Mouse (Mus musculus) heart, postnatal 10 days (tissue): ENCODE results near the gene Syt3. TPM values are rescaled to one million over a fixed set of nuclear protein-coding genes. Genes with fewer than 3 reads are reported as not detected.

Experiments used
- DNase-seq, 2 experiments: peaks; one replicate each; pipeline ENCODE4 v3.0.0; 2021
- intact Hi-C: fragments of 180-260 bp; cut with DNase I; formaldehyde crosslinking; loops from one replicate; pipeline ENCODE4 v1.15.1; 2025
- total RNA-seq, 2 experiments: library from RNA; stranded (reverse); gene quantifications; 2 replicates each; pipeline ENCODE4 v1.2.3; 2021

Gene Syt3
- total RNA-seq, 2 experiments from 2014 or later: 0.74 to 1.3 TPM

DNA sequence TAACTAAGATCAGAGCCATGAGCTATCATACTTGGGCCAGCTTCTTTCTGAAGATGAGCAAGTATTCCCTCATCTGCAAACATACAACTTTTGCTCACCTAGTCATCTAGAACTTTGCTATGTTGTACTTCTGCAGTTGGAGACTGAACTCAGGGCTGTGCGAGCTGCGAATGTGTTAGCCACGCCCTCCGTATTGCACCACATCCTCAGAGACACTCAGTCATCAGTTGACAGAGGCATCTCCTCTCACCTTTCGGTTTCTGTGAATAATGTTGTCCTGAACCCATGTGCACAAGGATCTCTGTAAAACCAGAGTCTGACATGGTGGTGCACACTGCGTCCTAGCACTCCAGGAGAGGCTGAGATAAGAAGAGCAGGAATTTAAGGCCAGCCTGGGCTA, 17.8 kb downstream of the Syt3 start:
- DNase-seq: no peak
- intact Hi-C loops: loop anchor here (2.0 kb wide), 1 partner anchor 83 kb away; no protein-coding TSS in a partner anchor

DNA sequence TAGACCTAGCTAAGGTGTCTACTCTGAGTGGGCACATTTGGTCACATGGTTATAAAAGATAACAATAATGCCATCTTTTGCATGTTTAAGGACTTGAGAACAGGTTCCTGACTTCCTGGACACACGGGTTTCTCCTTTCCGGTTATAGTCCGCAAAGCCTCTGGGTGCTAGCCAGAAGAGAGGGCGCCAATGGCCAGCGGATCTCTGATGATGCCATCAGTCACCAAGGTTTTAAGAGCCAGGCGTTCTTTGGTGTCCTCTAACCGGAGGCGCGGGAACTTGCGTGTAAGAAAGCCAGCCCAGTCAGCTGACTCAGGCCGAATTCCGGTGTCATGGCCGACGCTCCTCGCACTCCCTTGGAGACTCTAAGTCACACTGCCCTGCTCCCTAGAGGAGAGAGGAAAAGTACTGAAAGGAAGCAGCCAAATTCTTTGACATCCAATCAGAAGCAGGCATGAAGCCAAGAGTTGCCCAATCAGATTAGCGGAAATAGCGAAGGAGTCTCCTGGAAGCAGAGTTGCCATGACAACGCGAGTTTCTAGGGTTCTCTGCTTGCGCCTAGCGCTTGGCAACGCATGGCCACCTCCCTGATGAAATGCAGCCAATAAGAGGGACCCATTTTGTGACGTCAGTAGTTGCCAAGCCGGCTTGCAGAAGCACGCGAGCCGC, 21.6 kb downstream of the Syt3 start:
- intact Hi-C loops: loop anchor here (5.0 kb wide), 1 partner anchor 72 kb away; no protein-coding TSS in a partner anchor
- DNase-seq: peak; percentile 88 to 90

DNA sequence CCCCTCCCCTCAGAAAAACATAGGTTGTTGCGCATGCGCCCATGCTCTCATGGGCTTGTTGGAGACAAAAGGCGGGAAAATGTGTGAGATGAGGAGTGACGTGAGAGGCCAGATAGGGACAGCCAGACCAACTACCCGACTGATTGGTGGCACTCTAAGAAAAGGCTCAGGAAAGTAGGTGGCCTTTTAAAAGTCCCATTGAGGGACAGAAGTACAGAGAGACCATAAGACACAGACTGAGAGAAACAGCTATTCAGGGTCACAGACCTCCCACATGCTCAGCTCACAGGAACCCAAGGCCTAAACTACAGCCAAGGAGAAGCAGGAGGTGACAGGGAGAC, 22.1 kb downstream of the Syt3 start:
- no peak for DNase-seq
- intact Hi-C loops: loop anchor here (5.0 kb wide), 1 partner anchor 71 kb away; no protein-coding TSS in a partner anchor

DNA sequence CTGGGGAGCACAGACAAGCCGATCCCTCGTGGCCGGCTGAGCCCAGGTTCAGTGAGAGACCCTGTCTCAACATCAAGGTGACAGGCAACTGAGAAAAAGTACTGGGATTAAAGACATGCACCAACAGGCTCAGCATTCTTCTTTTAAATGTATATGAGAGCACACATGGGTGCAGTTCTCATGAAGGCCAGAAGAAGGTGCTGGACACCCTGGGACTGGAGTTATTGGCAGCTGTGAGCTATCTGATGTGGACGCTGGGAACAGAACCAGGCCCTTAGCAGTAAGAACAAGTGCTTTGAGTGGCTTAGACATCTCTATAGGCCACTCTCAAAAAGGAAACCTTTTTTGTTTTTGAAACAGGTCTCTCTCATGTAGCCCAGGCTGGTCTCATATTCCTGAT, 27.2 kb downstream of the Syt3 start:
- intact Hi-C loops: no loop called here
- no peak for DNase-seq

DNA sequence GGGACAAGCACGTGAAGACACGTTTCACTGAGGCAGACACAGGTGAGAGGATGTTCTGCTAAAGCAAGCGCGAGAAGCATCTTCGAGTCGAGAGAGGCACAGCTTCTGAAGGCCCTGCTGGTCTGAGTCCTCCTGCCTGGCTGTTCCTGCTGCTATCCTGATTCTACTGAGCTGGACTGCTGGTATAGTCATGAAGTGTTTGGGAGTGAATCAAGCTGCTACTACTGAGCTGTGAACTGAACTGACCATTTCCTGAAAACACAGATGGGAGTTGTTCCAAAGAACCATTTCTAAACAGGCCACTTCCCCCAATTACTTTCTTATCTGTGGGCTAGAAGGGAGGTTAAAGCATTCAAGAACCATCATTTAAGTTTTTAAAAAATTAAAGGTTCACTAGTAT, 29.4 kb downstream of the Syt3 start:
- no peak for DNase-seq
- intact Hi-C loops: no loop called here

DNA sequence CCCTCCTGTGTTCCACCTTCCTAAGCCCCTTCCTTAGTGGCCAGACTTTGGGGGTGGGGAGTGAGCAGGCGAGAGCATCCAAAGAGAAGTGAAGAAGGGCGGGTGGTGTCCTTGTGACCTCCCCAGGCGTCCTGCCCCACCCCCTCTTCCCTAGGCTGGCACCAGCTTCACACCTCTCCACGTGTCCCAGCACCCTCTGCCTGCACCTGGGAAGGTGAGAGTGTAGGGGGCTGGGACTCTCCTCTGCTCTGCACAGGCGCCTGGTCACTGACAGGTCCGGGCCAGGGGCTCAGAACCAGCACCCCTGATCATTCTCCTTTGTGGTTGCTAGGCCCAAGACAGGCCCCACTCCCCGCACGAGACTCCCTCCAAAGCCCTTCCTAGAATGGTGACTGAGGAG, 43.8 kb downstream of the Syt3 start:
- intact Hi-C loops: no loop called here
- DNase-seq: no peak

DNA sequence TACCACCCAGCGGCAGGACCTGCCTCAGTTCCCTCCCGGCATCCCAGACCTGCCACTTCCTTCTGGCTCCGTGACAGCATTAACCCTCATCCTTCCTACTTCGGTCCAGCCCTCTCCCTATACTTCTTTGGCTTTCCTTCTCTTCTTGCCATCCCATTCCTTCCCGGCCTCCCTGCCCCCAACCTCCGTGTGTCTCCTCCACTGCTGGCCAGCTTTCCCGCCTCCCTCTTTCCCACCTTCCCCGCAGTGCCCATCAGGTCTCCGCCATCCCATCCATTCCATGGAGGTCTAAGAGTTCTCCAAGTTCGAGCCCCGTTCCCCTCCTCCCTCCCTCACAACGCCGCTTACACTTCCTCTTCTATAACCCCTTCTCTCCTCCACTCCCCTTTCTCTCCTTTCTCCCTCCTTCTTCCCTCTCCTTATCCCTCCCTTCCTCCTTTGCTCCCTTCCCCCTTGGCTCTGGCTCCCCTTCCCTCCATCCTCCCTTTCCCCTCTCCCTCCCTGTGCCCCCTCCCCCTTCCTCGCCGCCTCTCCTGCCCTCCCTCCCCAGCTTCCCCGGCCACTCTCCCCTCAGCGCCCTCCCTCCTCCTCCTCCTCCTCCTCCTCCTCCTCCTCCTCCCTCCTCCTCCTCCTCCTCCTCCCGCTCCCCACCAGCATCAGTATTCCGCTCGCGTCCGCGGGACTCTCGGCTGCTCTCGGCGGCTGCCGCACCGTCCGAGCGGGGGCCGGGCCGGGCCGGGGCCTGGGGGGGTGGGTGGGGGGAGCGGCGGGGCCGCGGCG, 44.5 kb downstream of the Syt3 start:
- no peak for DNase-seq
- intact Hi-C loops: no loop called here

DNA sequence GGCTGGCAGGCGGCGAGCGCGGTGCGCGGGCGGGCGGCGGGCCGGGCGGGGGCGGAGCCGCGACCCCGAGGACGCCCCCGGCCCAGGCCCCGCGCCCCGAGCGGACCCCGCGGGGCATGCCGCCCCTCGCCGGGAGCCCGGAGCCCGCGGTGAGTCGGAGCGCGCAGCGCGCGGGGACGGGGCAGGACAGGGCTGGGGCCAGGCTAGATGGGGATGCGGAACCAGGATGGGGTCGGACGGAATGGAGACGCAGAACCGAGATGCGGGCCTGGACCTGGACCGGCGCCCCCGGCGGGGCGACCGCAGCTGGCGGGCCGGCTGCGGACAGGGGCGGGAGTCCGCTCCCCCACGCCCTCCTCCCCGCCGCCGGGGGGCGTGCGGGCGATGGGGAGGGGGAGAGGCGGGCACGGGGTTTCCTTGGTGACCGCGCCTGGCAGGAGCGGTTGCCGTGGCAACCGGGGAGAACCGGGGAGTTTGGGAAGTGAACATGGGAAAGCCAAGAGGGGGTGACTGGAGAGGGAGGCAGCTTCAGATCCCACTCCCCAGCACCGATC, 45.1 kb downstream of the Syt3 start, which contains the start of gene Lrrc4b:
TSS of gene Lrrc4b (plus strand) at position 51 of the 554 bp plus-strand sequence.
- intact Hi-C loops: no loop called here
- no peak for DNase-seq

DNA sequence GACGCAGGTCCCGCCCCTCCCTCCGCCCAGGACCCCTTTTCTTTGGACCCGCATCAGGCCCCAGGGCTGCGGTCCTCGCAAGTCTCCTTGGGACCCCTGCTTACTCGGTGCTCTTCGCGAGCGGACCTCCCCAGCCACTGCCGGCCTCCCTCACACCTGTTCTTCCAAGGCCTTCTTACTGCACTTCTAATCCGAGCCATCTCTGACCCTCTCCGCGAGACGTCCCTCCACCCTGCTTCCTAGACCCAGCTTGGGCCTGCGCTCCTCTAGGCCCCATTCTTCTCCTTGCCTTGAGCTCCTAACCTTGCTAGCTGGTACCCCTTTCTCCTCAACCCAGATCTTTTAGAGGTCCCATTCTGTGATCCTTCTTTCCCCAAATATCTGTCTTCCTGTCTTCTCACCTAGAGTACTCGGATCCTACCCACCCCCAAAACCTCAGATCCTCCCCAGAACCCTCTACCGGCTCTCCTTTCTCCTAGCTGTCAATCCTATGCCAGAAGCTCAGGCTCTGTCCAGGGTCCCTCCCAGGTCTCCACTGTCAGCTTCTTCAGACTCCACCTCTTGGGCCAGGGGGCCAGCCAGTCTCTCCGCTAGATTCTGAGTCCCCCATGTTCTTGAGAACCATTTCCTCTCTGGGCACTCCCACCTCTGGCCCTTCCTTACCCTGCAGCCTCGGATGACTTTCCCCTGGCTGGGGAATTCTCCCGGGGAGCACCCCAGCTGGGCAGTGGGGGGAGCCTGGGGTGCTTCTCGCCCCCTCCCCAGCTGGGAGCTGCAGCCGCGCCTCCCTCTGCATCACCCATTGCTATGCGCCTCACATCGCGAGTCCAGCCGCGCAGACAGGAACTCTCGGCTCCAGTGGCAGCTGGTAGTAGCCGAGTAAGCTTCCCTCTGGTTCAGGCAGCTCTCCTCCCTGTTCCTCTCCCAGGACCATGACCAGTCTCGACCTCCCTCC, 45.9 kb downstream of the Syt3 start:
- DNase-seq: no peak
- intact Hi-C loops: no loop called here

DNA sequence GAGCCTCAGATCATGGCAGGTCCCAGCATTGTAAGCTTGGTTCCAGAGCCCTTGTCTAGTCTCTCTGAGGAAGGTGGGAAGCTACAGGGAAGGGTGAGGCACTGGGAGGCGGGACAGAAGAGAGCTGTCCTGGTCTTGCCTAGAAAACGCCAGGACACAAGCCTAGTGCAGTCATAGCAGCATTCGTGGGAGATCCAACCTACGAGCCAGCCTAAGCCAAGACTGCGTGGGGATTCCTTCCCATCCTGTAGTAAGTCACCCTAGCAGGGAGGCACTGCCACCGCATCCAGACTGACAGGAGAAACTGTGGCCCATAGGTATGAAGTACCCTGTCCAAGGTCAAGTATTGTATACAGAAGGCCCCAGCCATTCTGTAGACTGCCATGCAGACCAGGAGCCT, 48.6 kb downstream of the Syt3 start:
- intact Hi-C loops: no loop called here
- DNase-seq: no peak

DNA sequence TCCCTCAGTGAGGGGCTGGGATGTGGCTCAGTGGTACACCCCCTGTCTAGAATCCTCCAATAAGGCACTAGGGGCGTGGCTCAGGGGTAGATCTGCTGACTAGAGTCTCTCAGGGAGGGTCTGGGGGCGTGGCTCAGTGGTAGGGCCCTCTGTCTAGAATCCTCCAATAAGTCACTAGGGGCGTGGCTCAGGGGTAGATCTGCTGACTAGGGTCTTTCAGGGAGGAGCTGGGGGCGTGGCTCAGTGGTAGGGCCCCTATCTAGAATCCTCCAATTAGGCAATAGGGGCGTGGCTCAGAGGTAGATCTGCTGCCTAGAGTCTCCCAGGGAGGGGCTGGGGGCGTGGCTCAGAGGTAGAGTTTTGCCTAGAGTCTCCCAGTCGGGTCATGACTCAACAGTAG, 49.5 kb downstream of the Syt3 start:
- intact Hi-C loops: no loop called here
- DNase-seq: no peak

DNA sequence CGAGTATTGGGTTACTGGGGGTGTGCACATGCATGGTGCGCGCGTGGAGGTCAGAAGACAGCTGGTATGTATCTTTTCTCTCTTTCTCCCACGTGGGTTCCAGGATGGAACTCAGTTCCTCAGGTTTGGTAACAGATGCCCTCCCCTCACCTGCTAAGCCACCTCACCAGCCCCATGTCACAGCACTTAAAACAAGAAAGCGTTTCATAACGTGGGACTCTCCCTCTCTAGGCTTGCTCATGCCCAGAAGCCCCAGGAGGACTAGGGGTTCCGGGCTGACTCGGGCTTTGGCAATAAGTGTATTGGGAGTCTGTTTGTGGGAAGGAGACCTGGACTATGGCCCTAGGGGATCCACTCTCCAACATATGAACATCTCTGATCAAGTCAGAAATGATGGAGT, 50.2 kb downstream of the Syt3 start:
- no peak for DNase-seq
- intact Hi-C loops: no loop called here

DNA sequence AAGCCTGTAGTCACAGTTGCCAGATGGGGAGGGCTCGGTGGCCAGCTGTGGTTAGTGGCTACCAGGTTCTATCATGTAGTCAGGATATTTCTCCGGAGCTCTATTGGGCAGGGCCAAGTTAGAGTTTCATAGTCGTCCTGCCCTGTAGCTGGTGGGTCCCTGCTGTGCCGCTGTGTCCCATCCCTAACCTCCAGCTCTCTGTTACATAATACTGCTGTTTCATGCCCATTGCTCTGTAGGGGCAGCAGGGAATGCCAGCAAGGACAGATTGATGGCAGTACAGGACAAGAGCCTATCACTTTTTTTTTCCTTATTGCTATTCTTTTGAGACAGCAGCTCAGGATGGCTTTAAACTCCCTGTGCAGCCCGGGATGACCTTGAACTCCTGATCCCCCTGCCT, 51.9 kb downstream of the Syt3 start:
- DNase-seq: no peak
- intact Hi-C loops: no loop called here

DNA sequence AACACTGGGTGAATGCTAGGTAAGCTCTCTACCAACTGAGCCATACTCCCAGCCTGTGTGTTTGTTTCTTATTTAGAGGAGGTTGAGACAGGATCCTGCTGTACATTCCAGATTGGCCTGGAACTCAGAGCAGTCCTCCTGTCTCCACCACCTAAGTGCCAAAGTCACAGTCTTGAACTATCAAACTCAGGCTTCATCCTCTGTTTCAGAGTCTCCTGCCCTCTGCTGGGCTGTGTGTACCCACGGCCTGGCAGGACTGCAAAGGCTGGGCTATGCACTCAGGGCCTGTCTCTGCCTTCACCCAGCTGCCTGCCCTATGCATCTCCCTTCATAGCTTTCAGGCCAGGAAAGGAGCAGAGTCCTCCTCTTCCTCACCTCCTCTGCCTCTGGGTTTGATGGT, 52.4 kb downstream of the Syt3 start:
- intact Hi-C loops: no loop called here
- DNase-seq: no peak

DNA sequence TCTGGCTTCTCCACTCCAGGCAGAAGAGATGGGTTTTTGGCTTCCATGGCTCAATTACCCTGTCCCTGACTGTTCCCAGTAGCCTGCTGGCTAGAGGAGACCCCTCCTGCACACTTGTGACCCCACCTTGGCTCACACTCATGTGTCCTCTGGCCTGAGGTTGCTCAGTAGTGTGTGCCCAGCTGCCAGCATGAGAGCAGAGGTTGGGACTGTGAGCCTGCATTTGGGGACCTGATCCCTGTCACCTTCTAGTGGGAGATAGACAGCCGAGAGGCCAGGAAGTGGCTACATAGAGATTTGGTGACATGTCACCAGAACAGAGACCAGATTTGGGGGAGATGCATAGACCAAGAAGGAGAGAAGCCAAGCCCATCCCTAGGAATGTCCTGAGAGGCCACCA, 53.3 kb downstream of the Syt3 start:
- DNase-seq: no peak
- intact Hi-C loops: no loop called here

DNA sequence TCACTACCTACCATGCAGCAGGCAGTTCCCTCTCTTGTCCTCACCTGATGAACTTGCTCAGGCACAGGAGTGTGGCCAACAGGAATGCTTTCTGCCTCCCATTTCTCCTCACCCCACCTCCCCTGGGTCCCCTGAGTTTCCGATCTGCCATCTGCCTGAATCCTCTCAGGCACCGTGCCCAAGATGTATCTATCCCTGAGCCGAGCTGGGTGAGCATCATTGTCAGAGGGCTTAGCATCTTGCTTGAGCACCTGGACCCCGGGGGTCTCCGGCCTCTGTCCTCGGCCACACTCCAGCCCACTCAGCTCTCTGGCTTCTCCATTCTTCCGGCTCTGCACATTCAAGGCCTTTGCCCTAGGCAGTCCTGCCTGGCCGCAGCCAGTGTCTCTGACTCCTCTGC, 54.0 kb downstream of the Syt3 start:
- intact Hi-C loops: no loop called here

DNA sequence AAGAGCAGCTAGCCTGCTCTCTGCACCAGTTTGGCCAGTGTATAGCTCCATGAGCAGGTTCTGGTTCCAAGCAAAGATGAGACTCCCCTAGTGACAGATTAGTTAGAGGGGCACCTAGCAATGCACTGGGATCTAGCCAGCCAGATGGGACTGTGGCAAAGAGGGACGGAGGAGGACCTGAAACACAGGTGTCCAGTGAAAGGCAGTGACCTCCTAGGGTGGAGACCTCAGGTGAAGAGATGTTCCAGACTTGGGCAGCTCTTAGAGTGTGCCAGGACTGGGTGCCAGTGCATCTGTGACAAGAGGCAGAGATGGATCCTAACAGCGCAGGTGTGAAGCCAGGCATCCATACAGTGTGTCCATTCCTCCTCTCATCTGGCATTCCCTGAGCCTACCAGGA, 55.8 kb downstream of the Syt3 start:
- intact Hi-C loops: no loop called here
- DNase-seq: no peak

More for the DNA sequence above, 54.0 kb downstream of the Syt3 start:
- DNase-seq: no peak

DNA sequence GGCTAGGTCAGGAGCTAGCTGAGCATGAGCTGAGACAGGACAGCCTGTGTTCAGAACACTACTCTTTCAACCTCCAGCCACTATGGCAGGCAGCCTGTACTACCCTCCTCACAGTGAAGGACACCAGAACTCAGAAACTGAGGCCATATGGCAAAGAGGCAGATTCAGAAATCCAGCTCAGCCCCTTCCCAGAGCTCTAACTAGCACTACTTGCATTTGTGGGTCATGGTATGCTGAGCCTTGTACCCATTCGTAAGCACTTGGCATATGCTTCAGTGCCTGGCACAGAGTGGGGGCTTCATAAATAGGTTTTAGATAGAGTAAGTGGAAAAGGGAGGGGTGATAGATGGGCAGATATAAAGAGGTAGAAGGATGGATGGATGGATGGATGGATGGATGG, 56.6 kb downstream of the Syt3 start:
- DNase-seq: no peak
- intact Hi-C loops: no loop called here

DNA sequence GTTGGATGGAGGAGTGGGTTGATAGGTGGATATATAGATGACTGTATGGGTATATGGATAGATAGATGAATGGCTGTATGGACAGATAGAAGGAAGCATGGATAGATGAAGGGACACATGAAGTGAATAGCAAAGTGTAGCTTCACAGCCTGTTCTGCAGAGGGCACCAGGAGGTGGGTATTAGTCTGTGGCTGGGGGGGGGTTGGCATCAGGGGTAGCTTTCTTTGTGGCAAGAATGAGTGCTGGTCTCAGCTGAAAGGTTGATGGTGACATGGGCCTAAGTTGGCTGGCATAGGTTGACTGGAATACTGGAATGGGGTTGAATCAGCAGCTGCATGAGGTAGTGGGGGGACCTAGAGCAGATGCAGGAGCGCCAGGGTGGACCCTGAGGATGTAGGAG, 57.3 kb downstream of the Syt3 start:
- no peak for DNase-seq
- intact Hi-C loops: no loop called here

DNA sequence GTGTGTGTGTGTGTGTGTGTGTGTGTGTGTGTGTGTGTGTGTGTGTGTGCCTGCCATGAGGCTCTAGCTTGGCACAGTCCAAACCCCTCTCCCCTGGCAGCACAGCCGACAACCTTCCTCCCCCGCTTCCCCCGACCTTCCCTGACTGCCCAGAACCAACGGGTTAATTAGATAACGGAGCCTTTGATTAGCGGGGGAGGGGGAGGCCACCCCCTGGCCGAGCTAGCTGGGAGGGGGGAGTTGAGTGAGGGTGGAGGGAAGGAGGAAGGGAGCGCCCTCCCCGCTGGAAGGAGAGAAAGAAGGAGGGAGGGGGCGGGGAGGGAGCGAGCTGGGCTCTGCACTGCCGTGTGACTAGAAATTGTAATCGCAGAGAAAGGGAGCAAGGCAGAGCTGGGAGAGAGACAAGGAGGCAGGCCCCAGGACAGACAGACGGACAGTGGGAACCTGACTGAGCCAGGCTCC, 57.8 kb downstream of the Syt3 start:
- peak in 1 of 2 experiments; percentile 42 for DNase-seq
- intact Hi-C loops: no loop called here

DNA sequence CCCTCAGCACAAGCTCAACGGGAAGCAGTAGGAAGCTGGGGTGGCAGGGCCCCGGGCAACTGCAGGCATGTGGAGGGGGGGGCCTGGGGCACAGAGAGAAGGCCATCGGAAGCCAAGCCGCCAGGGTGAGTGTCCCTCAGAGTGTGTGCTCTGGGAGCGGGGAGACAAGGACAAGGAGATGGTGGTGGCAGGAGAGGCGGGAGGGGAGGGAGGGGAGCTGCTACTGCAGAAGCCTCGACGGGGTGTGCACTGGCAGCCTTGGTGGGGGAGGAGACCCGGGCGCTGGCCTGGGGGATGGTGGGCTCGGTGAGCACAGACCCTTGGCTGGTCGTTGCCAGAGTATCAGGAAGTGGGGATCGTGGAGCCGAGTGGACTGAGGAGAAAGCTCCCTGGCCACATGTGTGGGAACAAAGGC, 58.5 kb downstream of the Syt3 start:
- DNase-seq: no peak
- intact Hi-C loops: no loop called here
